Comparison of ENCODE assay signal across 22 mouse cellular contexts in genomic region chr2:108783457-108783856, GRCm38 (mm10).
A peak's percentile ranks its signal among the peaks of the same experiment; 100 is the strongest.
DNase-seq lines count a peak whose midpoint lies in the region; ATAC-seq and TF ChIP-seq lines count a peak whose summit lies in the region.
"Had no signal": no experiment of that assay in that cellular context is flagged by ENCODE, and none has a peak within 500 bp of the region (broad histone marks: within the 10 kb centered on the region; RNA-seq: fewer than 3 reads in every experiment).

No protein-coding gene starts in this region.

- H3K4me1 ChIP-seq in kidney, adult 2 months (ENCODE audit: control insufficient read depth, insufficient read depth, low read length), result no peaks in the 10 kb centered on the region
- no peaks in the 10 kb centered on the region for H3K4me1 ChIP-seq in kidney, embryonic 14.5 days (ENCODE audit: control insufficient read depth, insufficient read depth, low read length)
- H3K4me1 ChIP-seq in intestine, postnatal 0 days (replicated peaks; ENCODE audit: control insufficient read depth, insufficient read depth, low read length), result no peaks in the 10 kb centered on the region
- H3K4me1 ChIP-seq: embryonic facial prominence, embryonic 10.5 days; forebrain, embryonic 10.5 days; heart, embryonic 10.5 days; hindbrain, embryonic 12.5 days had no signal

- no peak overlapping the region for H3K27ac ChIP-seq in kidney, adult 2 months (ENCODE audit: insufficient read depth, low read depth, low read length)
- no peak overlapping the region for H3K27ac ChIP-seq in kidney, embryonic 14.5 days (ENCODE audit: low read depth, low read length)
- H3K27ac ChIP-seq in intestine, postnatal 0 days (ENCODE audit: low read depth, low read length), result no peak overlapping the region
- H3K27ac ChIP-seq: embryonic facial prominence, embryonic 10.5 days; forebrain, embryonic 10.5 days; heart, embryonic 10.5 days; hindbrain, embryonic 12.5 days had no signal

- no peaks in the 10 kb centered on the region for H3K9me3 ChIP-seq in kidney, embryonic 14.5 days (ENCODE audit: control insufficient read depth, low read length)
- H3K9me3 ChIP-seq in intestine, postnatal 0 days (ENCODE audit: control insufficient read depth), result no peaks in the 10 kb centered on the region
- H3K9me3 ChIP-seq: embryonic facial prominence, embryonic 10.5 days; forebrain, embryonic 10.5 days; heart, embryonic 10.5 days; hindbrain, embryonic 12.5 days had no signal

- ATAC-seq in kidney, embryonic 14.5 days (ENCODE audit: low FRiP score, low TSS enrichment), result no peak
- peak; percentile 69 for ATAC-seq in intestine, postnatal 0 days
- ATAC-seq: forebrain, embryonic 14.5 days; hindbrain, embryonic 16.5 days; inflammation-experienced regulatory T-cells, adult 6 months had no signal

- H3K36me3 ChIP-seq in kidney, adult 2 months (ENCODE audit: control insufficient read depth, insufficient read depth, low read length), result no peaks in the 10 kb centered on the region
- no peaks in the 10 kb centered on the region for H3K36me3 ChIP-seq in kidney, embryonic 14.5 days (ENCODE audit: control insufficient read depth, insufficient read depth, low read length)
- H3K36me3 ChIP-seq in intestine, postnatal 0 days (ENCODE audit: control insufficient read depth, insufficient read depth), result no peaks in the 10 kb centered on the region
- H3K36me3 ChIP-seq: embryonic facial prominence, embryonic 10.5 days; forebrain, embryonic 10.5 days; heart, embryonic 10.5 days; hindbrain, embryonic 12.5 days had no signal

- intact Hi-C loops in left cerebral cortex, postnatal 14 days (cut with DNase I), result no loop called here

- H3K9ac ChIP-seq in kidney, embryonic 14.5 days (ENCODE audit: low read depth, low read length), result no peak overlapping the region
- no peak overlapping the region for H3K9ac ChIP-seq in intestine, postnatal 0 days (ENCODE audit: low read depth, low read length)
- H3K9ac ChIP-seq: hindbrain, embryonic 12.5 days had no signal

- TF ChIP-seq POLR2A in kidney, adult 2 months (IDR thresholded peaks at IDR 0.05; ENCODE audit: low read depth, low read length), result no peak

- peak; percentile 7 for DNase-seq in kidney, adult 2 months
- DNase-seq in adipocyte (ENCODE audit: low spot score), result peak; percentile 54
- no peak for DNase-seq in gastrocnemius, adult 18-20 months (ENCODE audit: low spot score)
- DNase-seq in thymus, postnatal 36 days, result no peak
- no peak for DNase-seq in left cerebral cortex, postnatal 14 days (ENCODE audit: low spot score in 2 of 2)
- DNase-seq: adrenal gland, postnatal 10 days; cerebellum, adult 11-12 months; cerebellum, adult 9-10 months; cerebellum, postnatal 25 days; gastrocnemius, postnatal 10 days; heart, adult 18-20 months; heart, postnatal 10 days; heart, postnatal 4 days had no signal

- TF ChIP-seq CTCF in kidney, adult 2 months (conservative IDR thresholded peaks at IDR 0.05; ENCODE audit: insufficient read depth, insufficient read length, low read depth, low read length), result no peak
- no peak for TF ChIP-seq CTCF in intestine, postnatal 0 days (IDR thresholded peaks at IDR 0.05; ENCODE audit: low read depth)

- H3K4me2 ChIP-seq in kidney, embryonic 14.5 days (replicated peaks; ENCODE audit: low read depth, low read length), result no peak overlapping the region
- H3K4me2 ChIP-seq in intestine, postnatal 0 days (replicated peaks; ENCODE audit: low read depth), result no peak overlapping the region
- H3K4me2 ChIP-seq: hindbrain, embryonic 12.5 days had no signal

- no peaks in the 10 kb centered on the region for H3K27me3 ChIP-seq in kidney, adult 2 months (replicated peaks; ENCODE audit: control insufficient read depth, insufficient read depth, low read length)
- H3K27me3 ChIP-seq in kidney, embryonic 14.5 days (ENCODE audit: control insufficient read depth, insufficient read depth, low read length), result no peaks in the 10 kb centered on the region
- H3K27me3 ChIP-seq in intestine, postnatal 0 days (replicated peaks; ENCODE audit: control insufficient read depth, insufficient read depth, low read length), result no peaks in the 10 kb centered on the region
- H3K27me3 ChIP-seq: hindbrain, embryonic 12.5 days had no signal

- no peak overlapping the region for H3K4me3 ChIP-seq in kidney, adult 2 months (ENCODE audit: insufficient read depth, low read depth, low read length)
- H3K4me3 ChIP-seq in kidney, embryonic 14.5 days (ENCODE audit: low read length), result no peak overlapping the region
- no peak overlapping the region for H3K4me3 ChIP-seq in intestine, postnatal 0 days (ENCODE audit: low read depth, low read length)
- H3K4me3 ChIP-seq: embryonic facial prominence, embryonic 10.5 days; forebrain, embryonic 10.5 days; heart, embryonic 10.5 days; hindbrain, embryonic 12.5 days had no signal

Comparison
In these comparisons a context has a peak if more than half of its experiments do, and no peak if none do; other contexts are left out.
1. DNase-seq: peak in kidney, adult 2 months (single experiment) and adipocyte (single experiment); none in gastrocnemius, adult 18-20 months (single experiment), thymus, postnatal 36 days (0 of 2) and left cerebral cortex, postnatal 14 days (0 of 2).